Mouse (Mus musculus) B cell, adult 62 days (primary cell): ENCODE measurements around the gene Amacr. TPM values are rescaled to one million over a fixed set of nuclear protein-coding genes. Genes with fewer than 3 reads are reported as not detected.

Source experiments
- total RNA-seq: library from RNA; stranded (reverse); gene quantifications from 4 replicates; pipeline ENCODE4 v1.2.4, GENCODE M21; 2023

Amacr gene
- total RNA-seq = 3.3 to 5.9 TPM (median 4.7 TPM) in 4 replicates

GRCm38 (mm10) chr15:10981377-10982063 is at the start of gene Amacr:
Gene Amacr (plus strand): TSS chr15:10981756.

GRCm38 (mm10) chr15:10951951-10952759 is 29.4 kb upstream of the Amacr start, which contains the start of gene C1qtnf3:
Gene C1qtnf3 (plus strand): TSS chr15:10952332.

GRCm38 (mm10) chr15:11000421-11000820 is 18.9 kb downstream of the Amacr start, which contains the start of gene Slc45a2:
Gene Slc45a2 (plus strand): TSS chr15:11000721.

GRCm38 (mm10) chr15:11037711-11038110 is 56.2 kb downstream of the Amacr start, which contains the start of gene Rxfp3:
Gene Rxfp3 (minus strand): TSS chr15:11037991.

Other genes starting within 250 kb of the Amacr start
- gene C1qtnf3, start 29.4 kb upstream of the Amacr start, total RNA-seq = not detected in 4 replicates
- not detected in 4 replicates for gene Slc45a2, start 19.0 kb downstream of the Amacr start, total RNA-seq
- gene Rxfp3, start 56.2 kb downstream of the Amacr start, total RNA-seq = not detected in 4 replicates
- gene Adamts12, start 83.0 kb downstream of the Amacr start, total RNA-seq = not detected in 4 replicates